Mouse (Mus musculus) brain, adult 2 months (tissue): ENCODE data around the gene 1700017B05Rik.
"Not testable (repeated sequence)": the region's sequence is repeated elsewhere in the genome, so short reads cannot be mapped to it uniquely, and the experiment has no call there.

Experiments used
- DNase-seq: peaks from one replicate; pipeline ENCODE4 v3.0.0; 2011; ENCODE audit warnings: low read depth, low spot score

Gene 1700017B05Rik

GRCm38 (mm10) chr9:57248030-57248942 lies 14.1 kb downstream of the 1700017B05Rik start:
- no peak for DNase-seq

DNA sequence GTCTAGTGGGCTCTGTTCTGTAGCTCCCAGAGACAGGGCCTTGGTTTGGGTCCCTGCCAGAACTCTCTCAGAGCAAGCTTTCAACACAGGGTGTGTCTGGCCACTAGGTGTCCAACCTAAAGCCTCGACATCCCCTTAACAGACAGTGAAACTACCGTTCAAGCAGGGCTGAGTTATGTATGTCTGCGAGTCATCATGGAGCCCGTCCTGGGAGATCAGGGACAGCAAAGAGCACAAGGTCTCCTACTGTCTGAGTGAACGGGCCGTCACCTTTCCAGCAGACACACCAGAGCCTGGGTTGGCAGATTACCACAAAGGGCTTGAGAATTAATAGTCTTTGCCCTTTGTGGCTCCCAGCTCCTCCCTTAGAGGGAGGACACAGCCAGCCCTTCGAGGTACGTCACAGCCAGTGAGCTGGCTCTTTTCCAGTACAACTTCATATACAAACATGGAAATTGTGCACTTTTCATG lies 15.2 kb downstream of the 1700017B05Rik start:
- DNase-seq: no peak

GRCm38 (mm10) chr9:57246482-57246881 lies 15.9 kb downstream of the 1700017B05Rik start:
- no peak for DNase-seq

DNA sequence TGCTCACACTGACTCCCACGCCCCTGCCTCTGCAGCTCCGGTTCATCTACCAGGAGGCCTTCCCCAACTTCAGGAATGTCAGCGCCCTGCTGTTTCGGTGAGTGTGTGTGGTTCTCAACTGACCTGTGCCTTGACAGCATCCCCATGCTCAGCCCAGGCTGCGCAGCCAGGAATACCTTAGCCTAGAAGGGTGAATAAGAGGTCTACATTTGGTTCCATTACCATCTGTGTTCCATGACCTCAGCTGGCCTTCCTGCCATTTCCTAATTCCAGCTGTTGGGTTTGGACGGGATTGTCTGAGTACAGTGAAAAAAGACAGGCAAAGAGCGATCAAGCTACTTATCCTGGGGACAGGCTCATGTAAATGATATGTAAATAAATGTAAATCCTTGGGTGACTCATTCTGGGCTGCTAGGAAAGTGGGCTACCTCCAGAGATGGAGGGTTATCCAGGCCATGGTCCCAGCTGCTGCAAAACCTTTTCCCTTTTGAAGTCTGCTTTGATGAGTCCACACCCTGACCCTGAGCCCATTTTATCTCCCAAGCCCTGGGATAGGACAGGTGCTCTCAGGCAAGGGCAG lies 18.2 kb downstream of the 1700017B05Rik start:
- DNase-seq: peak; percentile 21

- DNase-seq: no peak
Observed at GRCm38 (mm10) chr9:57242916-57243315, 19.5 kb downstream of the 1700017B05Rik start.

- DNase-seq: no peak
Observed at GRCm38 (mm10) chr9:57241111-57241510, 21.3 kb downstream of the 1700017B05Rik start.

DNA sequence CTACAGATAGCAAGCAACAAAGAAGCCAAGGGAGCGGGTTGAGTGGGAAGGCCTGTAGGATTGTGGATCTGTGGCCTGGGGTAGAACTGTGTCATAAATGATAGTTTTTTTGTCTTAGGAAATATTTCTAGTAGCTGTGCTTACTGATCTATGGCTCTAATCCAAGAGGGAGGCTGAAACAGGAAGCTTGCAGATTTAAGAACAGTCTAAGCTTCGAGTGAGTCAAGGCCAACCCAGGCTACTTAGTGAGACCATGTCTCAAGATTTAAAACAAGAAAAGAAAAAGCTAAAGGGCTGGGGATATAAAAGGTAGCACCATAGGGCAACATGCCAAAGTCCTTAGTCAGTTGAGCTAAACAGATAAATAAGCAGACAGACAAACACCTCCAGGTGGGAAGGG lies 24.2 kb downstream of the 1700017B05Rik start:
- no peak for DNase-seq

DNA sequence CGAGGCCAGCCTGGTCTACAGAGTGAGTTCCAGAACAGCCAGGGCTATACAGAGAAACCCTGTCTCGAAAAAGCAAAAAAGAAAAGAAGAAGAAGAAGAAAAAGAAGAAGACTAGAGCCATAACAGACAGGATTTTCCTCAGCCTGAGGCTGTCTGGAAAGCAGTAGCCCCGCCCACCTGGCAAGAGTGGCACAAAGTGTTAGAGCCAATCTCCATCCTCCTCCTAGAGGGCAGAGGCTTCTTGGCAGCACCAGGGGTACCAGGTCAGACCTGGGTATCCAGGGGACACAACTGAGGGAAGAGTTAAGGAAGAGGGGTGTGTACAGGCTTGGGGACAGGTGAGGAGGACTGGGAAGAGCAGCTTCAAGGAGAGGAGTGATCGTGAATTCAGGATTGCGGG lies 24.7 kb downstream of the 1700017B05Rik start:
- DNase-seq: no peak

DNA sequence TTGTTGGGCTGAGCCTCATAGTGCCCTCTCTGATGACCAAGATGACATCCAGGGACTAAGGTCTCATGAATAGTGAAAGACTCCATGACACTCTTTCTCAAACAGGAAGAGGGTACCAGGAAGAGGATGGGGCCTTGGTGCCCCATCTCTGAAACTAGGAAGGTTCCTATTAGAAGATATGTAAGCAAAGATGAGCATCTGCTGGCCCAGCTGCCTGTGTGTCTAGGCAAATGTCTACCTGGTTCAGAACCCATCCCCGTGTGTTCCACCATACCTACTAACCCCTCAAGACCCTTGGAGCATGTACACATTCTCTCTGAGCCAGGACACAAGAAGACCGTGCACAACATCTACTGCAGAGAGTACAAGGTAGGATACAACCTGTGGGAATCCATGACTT lies 26.2 kb downstream of the 1700017B05Rik start, which contains the start of gene Trcg1:
Gene Trcg1 (plus strand): TSS at position 301 of the 400 bp plus-strand sequence.
- DNase-seq: no peak

DNA sequence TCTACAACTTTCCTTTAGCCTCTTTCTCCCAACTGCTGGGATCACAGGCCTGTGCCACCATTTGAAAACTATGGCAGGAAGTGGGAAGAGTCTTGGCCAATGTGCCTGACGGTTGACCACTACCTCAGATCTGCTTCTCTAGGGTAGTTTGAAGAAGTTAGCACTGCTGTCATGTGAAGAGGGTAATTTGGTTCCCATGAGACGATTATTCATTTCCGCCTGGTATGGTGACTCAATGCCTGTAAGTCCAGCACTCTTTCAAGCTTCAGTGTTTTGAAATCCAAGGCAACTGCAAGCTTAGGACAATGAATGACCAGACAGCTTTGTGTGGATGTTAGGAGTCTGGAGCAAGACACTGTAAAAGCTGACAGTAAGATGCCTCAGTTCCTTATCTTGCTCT lies 28.6 kb downstream of the 1700017B05Rik start:
- DNase-seq: no peak

DNA sequence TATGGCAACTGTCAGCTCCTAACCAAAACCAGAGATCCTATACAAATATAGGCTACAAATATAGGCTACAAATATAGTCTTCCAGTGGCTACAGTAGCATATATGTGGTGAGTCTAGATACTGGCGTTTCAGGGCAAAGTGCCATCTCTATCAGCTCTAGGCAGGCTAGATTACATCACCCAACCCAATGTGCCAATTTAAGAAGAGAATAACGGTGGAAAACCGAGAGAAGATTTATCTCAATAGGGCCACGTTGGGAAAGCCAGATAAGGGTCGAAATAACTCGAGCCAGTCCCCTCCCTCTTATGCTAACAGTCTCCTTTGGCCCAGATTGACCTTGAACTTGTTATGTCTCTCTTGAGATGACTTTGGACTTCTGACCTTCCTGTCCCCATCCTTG lies 29.3 kb downstream of the 1700017B05Rik start:
- DNase-seq: no peak

DNA sequence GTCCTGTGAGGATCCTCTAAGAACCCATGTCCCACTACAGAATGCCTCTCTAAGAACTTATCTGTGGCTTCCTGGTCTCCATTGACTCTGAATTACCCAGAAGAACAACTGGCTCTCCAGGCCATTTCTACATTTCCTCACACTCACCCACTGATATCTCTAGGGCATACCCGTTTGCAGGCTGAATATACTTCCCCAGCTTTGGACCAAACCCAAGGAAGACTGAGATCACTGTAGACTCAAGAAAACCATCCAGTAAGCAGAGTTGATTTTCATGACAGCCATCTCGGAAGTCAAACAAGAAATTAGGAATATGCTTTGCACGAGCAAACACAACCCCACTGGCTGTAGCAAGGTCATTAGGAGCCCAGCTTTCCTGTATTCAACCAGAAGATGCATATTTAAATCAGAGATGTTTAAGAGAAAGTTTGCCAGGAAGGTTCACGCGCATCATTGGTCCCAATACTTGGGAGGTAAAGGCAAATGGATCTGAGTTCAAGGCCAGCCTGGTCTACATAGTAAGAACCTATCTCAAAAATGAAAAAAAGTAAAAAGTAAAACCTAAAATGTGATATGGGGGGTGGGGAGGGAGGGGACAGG lies 30.0 kb downstream of the 1700017B05Rik start:
- no peak for DNase-seq

DNA sequence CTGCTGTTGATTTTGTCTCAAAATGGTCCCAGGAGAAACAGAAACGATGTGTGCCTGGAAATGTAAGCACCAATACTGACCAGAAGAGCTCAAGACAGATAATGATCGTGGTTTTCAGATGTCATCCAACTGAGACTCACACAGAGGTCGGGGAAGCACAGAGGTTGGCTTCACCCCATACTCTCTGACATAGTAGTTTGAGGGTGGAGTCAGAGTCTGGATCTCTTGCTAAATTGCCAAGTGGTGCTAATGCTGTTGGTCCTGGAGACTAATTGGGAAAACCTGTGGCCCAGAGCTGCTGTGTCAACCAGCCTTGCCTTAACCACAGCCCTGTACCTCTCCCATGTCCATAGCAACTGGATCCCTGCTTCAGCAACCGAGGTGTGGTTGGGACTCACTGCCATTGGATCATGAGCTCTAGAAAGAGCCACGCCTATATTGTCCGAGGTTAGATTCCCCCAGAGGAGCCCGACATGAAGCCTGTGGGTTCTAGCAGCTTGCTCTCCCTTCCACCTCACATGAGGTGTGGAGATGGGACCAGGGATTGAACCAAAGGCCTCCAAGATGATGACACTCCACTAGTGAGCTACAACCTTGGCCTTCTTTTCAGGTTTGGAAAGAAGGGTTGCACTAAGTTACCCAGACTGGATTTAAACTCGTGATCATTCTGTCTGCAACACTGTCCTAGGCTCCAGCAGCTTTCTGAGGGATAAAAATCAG lies 30.7 kb downstream of the 1700017B05Rik start:
- no peak for DNase-seq

DNA sequence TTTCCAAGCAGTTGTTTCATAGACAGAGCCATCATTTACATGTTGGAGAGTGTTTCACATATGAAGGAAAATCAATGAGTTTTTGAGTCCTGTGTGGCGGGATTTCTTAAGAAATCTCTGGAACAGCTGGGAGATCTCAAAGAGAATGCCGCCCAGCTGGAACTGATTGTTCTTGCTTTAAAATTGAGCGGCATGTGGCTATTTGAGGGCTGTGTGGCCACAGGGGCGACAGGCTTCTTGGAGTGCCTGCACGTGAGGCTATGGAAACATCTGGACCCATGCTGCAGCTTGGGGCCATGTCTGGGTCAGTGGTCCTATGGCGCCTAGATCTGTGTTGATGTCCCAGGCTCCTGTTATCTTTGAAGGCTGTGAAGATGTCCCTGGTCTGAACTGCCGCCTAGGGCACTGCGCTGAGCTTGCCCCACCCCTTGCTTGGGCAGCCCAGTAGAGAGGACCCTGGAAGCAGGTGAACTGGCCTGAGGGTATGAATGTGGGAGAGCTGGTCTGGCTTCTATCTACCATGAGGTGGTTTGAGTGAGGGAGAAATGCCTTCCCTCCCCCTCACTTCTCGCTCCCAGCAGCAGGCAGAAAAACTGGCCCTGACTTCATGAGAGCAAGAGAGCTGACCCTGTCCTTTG lies 32.1 kb downstream of the 1700017B05Rik start:
- no peak for DNase-seq

- no peak for DNase-seq
Observed at GRCm38 (mm10) chr9:57229726-57230125, 32.7 kb downstream of the 1700017B05Rik start.

GRCm38 (mm10) chr9:57228186-57228585 lies 34.2 kb downstream of the 1700017B05Rik start:
- no peak for DNase-seq

DNA sequence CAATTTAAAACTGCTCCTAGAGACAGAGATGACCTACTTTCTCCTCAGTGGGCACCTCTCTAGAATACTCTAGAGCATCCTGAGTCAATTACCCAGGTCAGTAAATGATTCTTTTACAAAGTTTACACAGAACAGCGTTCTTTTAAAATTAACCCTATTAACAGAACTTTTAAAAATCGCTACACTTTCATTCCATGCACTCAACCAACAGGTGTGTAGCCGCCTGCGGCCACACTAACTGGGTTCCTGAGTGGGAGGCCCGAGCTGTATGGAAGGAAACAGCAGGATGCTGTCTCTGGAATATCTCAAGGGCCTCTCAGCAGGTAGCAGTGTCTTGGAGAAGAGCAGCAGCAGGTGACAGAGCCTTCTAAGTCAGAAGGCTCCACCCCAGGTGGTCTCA lies 35.2 kb downstream of the 1700017B05Rik start:
- no peak for DNase-seq

GRCm38 (mm10) chr9:57226628-57227122 lies 35.7 kb downstream of the 1700017B05Rik start:
- DNase-seq: not testable (repeated sequence)

DNA sequence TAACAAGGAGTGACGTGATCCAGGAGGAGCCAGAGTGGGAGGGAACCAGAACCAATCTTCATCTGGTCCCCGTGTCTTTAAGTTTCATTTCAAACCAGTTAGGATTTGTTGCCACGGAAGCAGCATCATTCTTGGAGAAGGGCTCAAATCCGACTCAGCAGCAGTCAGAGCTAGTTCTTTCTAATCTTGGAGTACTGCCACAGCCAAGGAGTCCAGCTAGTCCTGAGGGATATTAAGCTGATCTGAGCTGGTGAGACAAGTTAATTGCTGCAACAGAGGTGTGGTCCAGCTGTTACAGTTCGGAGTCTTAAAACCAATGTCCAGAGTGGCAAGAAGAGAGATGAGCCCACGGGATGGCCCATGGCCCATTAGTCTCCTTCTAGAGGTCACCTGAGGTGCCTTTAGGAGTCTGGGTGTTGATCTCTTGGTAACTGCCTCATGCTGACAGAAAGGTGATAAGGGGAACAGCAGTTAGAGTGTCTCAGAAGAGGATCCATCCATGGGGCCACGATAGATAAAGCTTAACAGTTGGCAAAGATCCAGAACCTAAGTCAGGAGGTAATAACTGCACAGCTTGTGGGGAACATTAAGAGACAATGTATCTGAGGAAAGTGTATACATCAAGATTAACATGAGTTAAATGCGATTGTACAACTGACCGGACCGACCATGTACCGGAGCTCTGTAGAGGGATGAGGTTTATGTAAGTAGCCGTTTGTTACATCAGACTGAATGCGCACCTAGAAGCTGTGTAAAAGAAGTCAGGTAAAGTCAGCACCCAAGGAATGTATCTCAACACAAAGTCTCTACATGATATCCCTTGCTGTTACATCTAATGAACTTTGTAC lies 36.4 kb downstream of the 1700017B05Rik start:
- DNase-seq: peak; percentile 8

DNA sequence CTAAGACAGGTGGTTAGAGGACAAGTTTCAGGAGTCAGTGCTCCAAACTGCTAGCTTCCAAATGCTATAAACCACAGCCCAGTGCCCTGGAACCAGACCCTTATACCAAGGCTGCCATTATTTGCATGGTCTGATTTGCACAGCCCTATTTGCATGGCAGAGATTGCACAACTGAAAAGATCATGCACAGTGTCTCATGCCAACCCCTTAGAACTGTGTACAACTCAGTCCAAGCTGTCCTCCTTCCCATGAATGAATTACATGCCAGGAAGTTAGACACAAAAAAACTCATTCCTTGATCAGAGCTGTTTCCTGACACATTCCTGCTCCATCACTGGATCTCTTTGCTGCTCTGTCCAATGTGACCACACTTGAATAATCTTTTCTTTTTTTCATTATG lies 39.1 kb downstream of the 1700017B05Rik start:
- no peak for DNase-seq
